Mouse (Mus musculus) ES-E14 (cell line): ENCODE measurements around the gene Tns3.

Experiments
- CHD2 ChIP-seq: IDR thresholded peaks from 2 replicates; pipeline ENCODE4 v1.6.1; 2014; ENCODE audit warnings: mild to moderate bottlenecking, low read depth, low read length, inconsistent platforms
- HCFC1 ChIP-seq: IDR thresholded peaks from 2 replicates; pipeline ENCODE4 v1.6.1; 2012; ENCODE audit warnings: low read length, inconsistent platforms, borderline replicate concordance; ENCODE audit not compliant: insufficient read depth
- MAFK ChIP-seq: IDR thresholded peaks from 2 replicates; pipeline ENCODE4 v1.6.1; 2014; ENCODE audit warnings: mild to moderate bottlenecking, low read depth, low read length, inconsistent platforms; ENCODE audit not compliant: insufficient read depth
- ZC3H11A ChIP-seq: IDR thresholded peaks from 2 replicates; pipeline ENCODE4 v1.6.1; 2012; ENCODE audit warnings: low read depth, mild to moderate bottlenecking, inconsistent platforms, low read length, borderline replicate concordance

GRCm38 (mm10) chr11:8481962-8482361, 182.4 kb downstream of the Tns3 start:
- no peak for TF ChIP-seq MAFK
- no peak for TF ChIP-seq ZC3H11A
- no peak for TF ChIP-seq HCFC1
- TF ChIP-seq CHD2: no peak
